Mouse (Mus musculus) limb, embryonic 13.5 days (tissue): Measurements from ENCODE around the gene Stat6. TPM values are rescaled to one million over a fixed set of nuclear protein-coding genes. Genes with fewer than 3 reads are reported as not detected.

ENCODE experiments used
- ATAC-seq: fragments of 200-750 bp; cut with Nextera tagmentation; 2 replicates; pipeline ENCODE4 v1.8.0; 2017; ENCODE audit warnings: low read depth, moderate number of reproducible peaks, moderate TSS enrichment; ENCODE audit not compliant: low FRiP score
- H3K27ac ChIP-seq: fragments of 300-500 bp; sonication (generic); 2 replicates; pipeline ENCODE4 v1.5.1; 2015; ENCODE audit warnings: inconsistent platforms, mild to moderate bottlenecking, moderate library complexity
- H3K27me3 ChIP-seq: fragments of 300-500 bp; sonication (generic); 2 replicates; pipeline ENCODE4 v1.6.1; 2015; ENCODE audit warnings: mild to moderate bottlenecking, inconsistent platforms
- H3K36me3 ChIP-seq: fragments of 300-500 bp; sonication (generic); 2 replicates; pipeline ENCODE4 v1.6.1; 2015; ENCODE audit warnings: inconsistent platforms, mild to moderate bottlenecking, moderate library complexity
- H3K4me1 ChIP-seq: fragments of 300-500 bp; sonication (generic); 2 replicates; pipeline ENCODE4 v1.6.1; 2015; ENCODE audit warnings: inconsistent platforms
- H3K4me2 ChIP-seq: fragments of 300-500 bp; sonication (generic); replicated peaks from 2 replicates; pipeline ENCODE4 v1.6.1; 2015; ENCODE audit warnings: inconsistent platforms, mild to moderate bottlenecking, moderate library complexity
- H3K4me3 ChIP-seq: fragments of 300-500 bp; sonication (generic); 2 replicates; pipeline ENCODE4 v1.5.1; 2015; ENCODE audit warnings: moderate library complexity, mild to moderate bottlenecking, inconsistent platforms
- H3K9ac ChIP-seq: fragments of 300-500 bp; sonication (generic); 2 replicates; pipeline ENCODE4 v1.6.1; 2015; ENCODE audit warnings: mild to moderate bottlenecking, inconsistent platforms
- H3K9me3 ChIP-seq: fragments of 300-500 bp; sonication (generic); 2 replicates; pipeline ENCODE4 v1.6.1; 2016; ENCODE audit warnings: inconsistent platforms
- WGBS: fragments of 180-500 bp; shearing (Covaris S2); methylation state at CpG from one replicate; pipeline ENCODE4 v1.1.7; 2015; 5-methylcytosine and 5-hydroxymethylcytosine counted together
- polyA plus RNA-seq: library from polyadenylated mRNA; unstranded; fragments of >200 nt; fragmentation: Nextera tagmentation; extraction: Ambion mirVana; gene quantifications from 2 replicates; pipeline ENCODE4 v1.2.1, GENCODE M21; 2015

The Stat6 gene
- polyA plus RNA-seq, 1 experiment from 2014 or later: 14.3 TPM

DNA sequence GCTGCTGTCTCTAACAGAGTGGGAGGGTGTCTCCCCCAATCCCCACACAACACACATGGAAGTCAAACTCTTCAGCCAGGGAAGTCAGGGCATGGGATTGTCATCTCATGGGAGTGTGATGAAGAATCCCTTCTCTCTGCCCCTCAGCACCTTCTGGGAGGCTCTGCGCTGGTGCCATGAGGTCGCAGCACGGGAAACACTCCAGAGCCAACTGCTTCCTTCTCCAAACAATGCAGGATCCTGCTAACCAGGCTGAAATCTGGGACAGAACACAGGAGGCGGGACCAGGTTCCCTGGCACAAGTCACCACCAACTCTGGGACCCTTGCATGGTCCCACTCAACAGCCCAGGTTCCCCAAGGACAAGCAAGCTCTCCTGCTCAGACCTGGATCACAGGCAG lies 25.5 kb upstream of the Stat6 start:
- peaks cover 77% of the 10 kb centered on the region for H3K4me1 ChIP-seq
- H3K36me3 ChIP-seq: peaks cover 22% of the 10 kb centered on the region
- peak overlapping the region; percentile 92; the same call in 1 of the 2 replicates for H3K4me3 ChIP-seq
- H3K9ac ChIP-seq: peak overlapping the region; percentile 31
- peak overlapping the region; percentile 63 for H3K27ac ChIP-seq
- peak overlapping the region; percentile 82 for H3K4me2 ChIP-seq
- WGBS: 67% methylated on average over 4 of the region's 4 CpGs
- no peak for ATAC-seq
- H3K9me3 ChIP-seq: no peaks in the 10 kb centered on the region
- H3K27me3 ChIP-seq: no peaks in the 10 kb centered on the region

DNA sequence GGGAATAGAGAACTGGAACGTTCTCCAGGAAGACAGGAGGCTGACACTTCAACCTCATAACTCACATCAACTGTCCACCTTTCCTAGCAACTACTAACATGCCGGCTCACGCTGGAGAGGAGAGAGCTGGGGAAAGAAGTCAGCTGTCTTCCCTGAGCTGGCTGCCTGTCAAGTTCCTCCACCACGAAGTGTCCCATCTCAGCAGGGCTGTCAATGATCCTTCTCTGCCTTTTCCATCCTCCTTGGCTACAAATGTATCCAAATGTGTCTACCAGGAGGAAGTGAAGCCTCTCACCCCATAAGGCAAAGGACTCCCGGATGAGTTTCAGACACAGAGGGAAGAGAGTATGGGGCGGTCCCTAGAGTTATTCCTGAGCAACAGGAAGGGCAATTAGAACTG lies 24.6 kb upstream of the Stat6 start:
- Histone ChIP-seq H3K27ac (no peak overlapping the region; the same call in 1 of the 2 replicates), H3K4me3 (peak overlapping the region; percentile 92)
- 33% methylated on average over 6 of the region's 6 CpGs for WGBS

GRCm38 (mm10) chr10:127619119-127619721 lies 23.6 kb upstream of the Stat6 start:
- Histone ChIP-seq H3K9ac (peak overlapping the region; percentile 95), H3K4me1 (peaks cover 63% of the 10 kb centered on the region), H3K27ac (peak overlapping the region; percentile 92; the same call in 1 of the 2 replicates), H3K9me3 (no peaks in the 10 kb centered on the region), H3K27me3 (no peaks in the 10 kb centered on the region), H3K4me3 (peak overlapping the region; percentile 92), H3K36me3 (peaks cover 10% of the 10 kb centered on the region; the same call in 1 of the 2 replicates), H3K4me2 (peak overlapping the region; percentile 82)
- 25% methylated on average over 8 of the region's 8 CpGs for WGBS
- ATAC-seq: no peak

More for the DNA sequence above, 24.6 kb upstream of the Stat6 start:
- H3K4me1 ChIP-seq: peaks cover 73% of the 10 kb centered on the region
- no peaks in the 10 kb centered on the region for H3K9me3 ChIP-seq
- peak overlapping the region; percentile 95 for H3K9ac ChIP-seq
- H3K27me3 ChIP-seq: no peaks in the 10 kb centered on the region
- peak overlapping the region; percentile 82 for H3K4me2 ChIP-seq
- H3K36me3 ChIP-seq: peaks cover 14% of the 10 kb centered on the region; the same call in 1 of the 2 replicates
- no peak for ATAC-seq

- H3K4me3 ChIP-seq: peak overlapping the region; percentile 92
- no peaks in the 10 kb centered on the region for H3K9me3 ChIP-seq
- H3K4me2 ChIP-seq: peak overlapping the region; percentile 82
- peak overlapping the region; percentile 95 for H3K9ac ChIP-seq
- no peaks in the 10 kb centered on the region for H3K27me3 ChIP-seq
- 0 out of 2 replicates have a peak, but pooled peaks have one; percentile 5 for ATAC-seq
- H3K27ac ChIP-seq: peak overlapping the region; percentile 92
- peaks cover 55% of the 10 kb centered on the region for H3K4me1 ChIP-seq
- WGBS: 2% methylated on average over 12 of the region's 12 CpGs
- peaks cover 10% of the 10 kb centered on the region; the same call in 1 of the 2 replicates for H3K36me3 ChIP-seq
These were observed 22.8 kb upstream of the Stat6 start for GRCm38 (mm10) chr10:127619941-127620405.

DNA sequence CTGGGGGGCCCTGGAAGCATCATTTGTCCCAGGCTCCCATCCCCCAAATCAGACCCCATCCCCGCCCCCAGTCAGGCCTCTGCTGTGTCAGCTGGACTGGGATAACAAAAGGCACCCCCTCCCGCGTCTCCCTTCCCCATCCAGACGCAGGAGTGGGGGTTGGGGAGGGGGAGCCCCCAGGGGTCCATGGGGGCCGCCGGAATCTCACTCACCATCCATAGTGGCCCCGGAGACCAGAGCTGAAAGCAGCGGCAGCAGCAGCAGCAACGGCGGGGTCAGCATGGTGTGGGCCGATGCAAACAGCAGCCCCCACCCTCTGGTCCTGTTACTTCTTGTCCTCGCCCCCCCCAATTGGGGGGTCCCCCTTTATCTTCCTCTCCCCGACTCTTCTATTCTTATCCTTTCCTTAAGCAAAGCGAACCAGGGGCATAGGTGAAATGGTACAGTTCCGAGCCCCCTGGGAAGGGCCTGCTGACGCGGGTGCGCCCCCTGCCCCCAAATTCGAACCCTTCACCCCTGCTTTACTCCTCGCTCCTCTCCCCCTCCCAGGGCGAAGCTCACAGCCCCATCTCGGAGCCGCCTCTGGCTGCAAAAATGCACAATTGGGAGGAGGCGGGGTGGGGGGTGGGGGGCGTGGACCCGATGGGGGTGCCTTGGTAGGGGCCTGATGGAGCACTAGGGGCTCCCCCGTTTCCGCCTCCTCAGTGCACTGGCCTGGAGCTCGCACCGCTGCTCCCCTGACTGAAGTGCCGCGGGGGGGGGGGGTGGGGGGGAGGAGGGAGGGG lies 22.2 kb upstream of the Stat6 start, which contains the start of gene Lrp1:
Lrp1 (minus strand) TSS at position 743 of the 785 bp plus-strand sequence.
- H3K4me1 ChIP-seq: peaks cover 49% of the 10 kb centered on the region
- H3K4me2 ChIP-seq: peak within 1 kb of the TSS; percentile 82

GRCm38 (mm10) chr10:127621191-127622056 lies 21.4 kb upstream of the Stat6 start:
- H3K4me3 ChIP-seq: peak overlapping the region; percentile 92
- peak overlapping the region; percentile 84 for H3K9ac ChIP-seq
- peaks cover 1% of the 10 kb centered on the region; the same call in 1 of the 2 replicates for H3K9me3 ChIP-seq
- under 1% methylated on average over 37 of the region's 39 CpGs for WGBS
- peak; percentile 82 for ATAC-seq
- H3K4me1 ChIP-seq: peaks cover 41% of the 10 kb centered on the region
- peak overlapping the region; percentile 82 for H3K4me2 ChIP-seq
- H3K27ac ChIP-seq: peak overlapping the region; percentile 95
- no peaks in the 10 kb centered on the region for H3K27me3 ChIP-seq
- H3K36me3 ChIP-seq: peaks cover 10% of the 10 kb centered on the region; the same call in 1 of the 2 replicates

More for the DNA sequence above, 22.2 kb upstream of the Stat6 start, which contains the start of gene Lrp1:
- peak within 1 kb of the TSS; percentile 92 for H3K4me3 ChIP-seq
- H3K36me3 ChIP-seq: peaks cover 10% of the 10 kb centered on the region; the same call in 1 of the 2 replicates
- H3K27ac ChIP-seq: peak within 1 kb of the TSS; percentile 95
- H3K9me3 ChIP-seq: no peaks in the 10 kb centered on the region
- peak; percentile 78 for ATAC-seq
- under 1% methylated on average over 21 of the region's 32 CpGs for WGBS
- H3K27me3 ChIP-seq: no peaks in the 10 kb centered on the region
- peak within 1 kb of the TSS; percentile 95 for H3K9ac ChIP-seq

- peak overlapping the region; percentile 95 for H3K27ac ChIP-seq
- under 1% methylated on average over 13 of the region's 13 CpGs for WGBS
- peak overlapping the region; percentile 92 for H3K4me3 ChIP-seq
- H3K27me3 ChIP-seq: no peaks in the 10 kb centered on the region
- peaks cover 35% of the 10 kb centered on the region for H3K4me1 ChIP-seq
- peak; percentile 9; the same call in 1 of the 2 replicates for ATAC-seq
- peaks cover 7% of the 10 kb centered on the region; the same call in 1 of the 2 replicates for H3K36me3 ChIP-seq
- H3K9ac ChIP-seq: peak overlapping the region; percentile 84
- peaks cover 8% of the 10 kb centered on the region; the same call in 1 of the 2 replicates for H3K9me3 ChIP-seq
- H3K4me2 ChIP-seq: peak overlapping the region; percentile 82
These were observed 20.8 kb upstream of the Stat6 start for GRCm38 (mm10) chr10:127622057-127622392.

- Histone ChIP-seq H3K4me1 (peaks cover 28% of the 10 kb centered on the region), H3K9me3 (peaks cover 9% of the 10 kb centered on the region; the same call in 1 of the 2 replicates), H3K27ac (peak overlapping the region; percentile 95; the same call in 1 of the 2 replicates), H3K4me2 (peak overlapping the region; percentile 82), H3K36me3 (peaks cover 1% of the 10 kb centered on the region; the same call in 1 of the 2 replicates), H3K27me3 (no peaks in the 10 kb centered on the region), H3K4me3 (no peak overlapping the region), H3K9ac (no peak overlapping the region)
- 69% methylated on average over 4 of the region's 4 CpGs for WGBS
- ATAC-seq: no peak
These were observed 20.1 kb upstream of the Stat6 start for GRCm38 (mm10) chr10:127622661-127623060.

DNA sequence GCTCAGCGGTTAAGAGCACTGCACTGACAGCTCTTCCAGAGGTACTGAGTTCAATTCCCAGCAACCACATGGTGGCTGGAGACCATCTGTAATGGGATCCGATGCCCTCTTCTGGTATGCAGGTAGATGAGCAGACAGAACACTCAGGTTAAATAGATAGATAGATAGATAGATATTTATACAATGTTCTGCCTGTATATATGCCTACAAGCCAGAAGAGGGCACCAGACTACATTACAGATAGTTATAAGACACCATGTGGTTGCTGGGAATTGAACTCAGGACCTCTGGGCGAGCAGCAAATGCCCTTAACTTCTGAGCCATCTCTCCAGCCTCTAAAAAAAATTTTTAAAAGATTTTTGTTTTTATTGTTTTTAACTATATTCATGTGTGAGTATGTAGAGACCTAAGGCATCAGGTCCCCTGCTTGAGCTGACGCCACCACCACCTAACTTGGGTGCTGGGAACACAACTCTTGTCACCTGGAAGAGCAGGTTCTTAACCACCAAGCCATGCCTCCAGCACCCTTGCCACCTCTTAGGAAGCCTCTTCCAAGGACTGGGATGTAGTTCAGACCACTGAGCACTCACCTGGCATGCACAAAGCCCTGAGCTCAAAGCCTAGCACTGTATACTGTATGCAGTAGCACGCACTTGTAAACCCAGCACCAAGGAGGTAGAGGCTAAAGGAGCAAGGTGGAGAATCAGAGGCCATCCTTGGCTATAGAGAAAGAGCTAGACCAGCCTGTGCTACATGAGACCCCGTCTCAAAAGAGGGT lies 19.2 kb upstream of the Stat6 start:
- Histone ChIP-seq H3K4me2 (no peak overlapping the region), H3K27ac (no peak overlapping the region), H3K9ac (no peak overlapping the region), H3K4me3 (no peak overlapping the region), H3K4me1 (peaks cover 19% of the 10 kb centered on the region), H3K36me3 (no peaks in the 10 kb centered on the region), H3K9me3 (peaks cover 9% of the 10 kb centered on the region; the same call in 1 of the 2 replicates), H3K27me3 (no peaks in the 10 kb centered on the region)
- WGBS: 95% methylated on average over 6 of the region's 6 CpGs
- no peak for ATAC-seq

DNA sequence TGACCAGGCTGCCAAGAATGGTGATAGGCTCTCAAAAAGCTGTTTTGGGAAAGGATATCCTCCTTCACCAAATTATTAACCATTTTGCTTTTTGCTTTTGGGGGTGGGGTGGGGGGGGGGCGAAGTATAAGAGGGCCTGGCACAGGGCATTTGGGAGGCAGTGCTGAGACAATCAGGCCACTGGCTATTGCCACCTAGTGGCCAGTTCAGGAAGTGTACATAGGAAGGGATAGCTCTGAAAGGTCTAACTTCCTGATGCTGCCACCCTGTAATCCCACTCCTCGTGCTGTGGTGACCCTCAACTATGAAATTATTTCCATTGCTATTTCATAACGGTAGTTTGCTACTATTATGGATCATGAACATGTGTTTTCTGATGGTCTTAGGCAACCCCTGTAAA lies 16.4 kb upstream of the Stat6 start:
- peaks cover 9% of the 10 kb centered on the region; the same call in 1 of the 2 replicates for H3K9me3 ChIP-seq
- no peaks in the 10 kb centered on the region for H3K27me3 ChIP-seq
- no peak for ATAC-seq
- 84% methylated on average over 3 of the region's 3 CpGs for WGBS
- H3K36me3 ChIP-seq: no peaks in the 10 kb centered on the region
- H3K4me3 ChIP-seq: no peak overlapping the region
- no peak overlapping the region for H3K27ac ChIP-seq
- no peak overlapping the region for H3K9ac ChIP-seq
- peaks cover 6% of the 10 kb centered on the region for H3K4me1 ChIP-seq
- H3K4me2 ChIP-seq: no peak overlapping the region
